Mouse (Mus musculus): ENCODE data around the gene Caskin2.

The Caskin2 gene

DNA sequence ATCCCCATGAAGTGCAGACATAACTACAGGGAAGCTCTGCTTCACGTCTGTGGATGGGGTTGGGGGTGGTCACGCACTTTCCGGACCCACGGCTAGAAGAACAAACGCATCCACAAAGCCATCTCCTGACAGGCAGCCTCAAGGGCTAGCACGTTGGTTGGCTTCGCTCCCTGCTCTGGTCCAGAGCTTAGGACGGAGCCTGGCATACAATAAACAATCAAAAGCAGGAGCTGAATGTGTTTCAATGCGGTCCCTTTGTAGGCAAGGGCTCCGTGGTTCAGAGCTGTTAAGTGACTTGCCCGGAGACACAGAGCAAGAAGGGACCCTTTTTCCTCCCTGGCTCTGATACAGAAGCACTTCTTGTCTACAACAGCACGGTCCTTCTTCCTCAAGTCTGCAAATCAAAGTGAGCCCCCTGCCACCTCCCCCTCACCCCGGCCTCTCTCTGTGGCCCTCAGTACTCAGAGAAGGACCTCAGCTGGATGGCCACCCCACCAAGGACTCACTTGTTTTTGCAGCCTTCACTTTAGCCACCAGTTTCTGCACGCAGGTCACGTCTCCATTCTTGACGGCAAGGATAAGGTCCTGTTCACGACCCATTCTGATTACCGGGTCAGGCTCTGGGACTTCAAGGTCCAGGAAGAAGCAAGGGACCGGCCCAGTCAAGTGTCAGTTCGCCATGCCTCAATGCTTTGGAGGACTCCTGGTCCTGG lies 1.9 kb downstream of the Caskin2 start:
- in situ Hi-C loops (cut with MboI; ENCODE audit: low pct_unique_long_range_greater_than_20kb in 1 of 2, low sequenced_read_pairs in 2 of 2, unreplicated experiment in 1 of 2): loop anchor here in 1 of 2 experiments (5.0 kb wide), 1 partner anchor 189 kb away; no protein-coding TSS in a partner anchor

GRCm38 (mm10) chr11:115810377-115810776 lies 3.1 kb downstream of the Caskin2 start:
- in situ Hi-C loops (cut with MboI; ENCODE audit: low pct_unique_long_range_greater_than_20kb in 1 of 2, low sequenced_read_pairs in 2 of 2, unreplicated experiment in 1 of 2): loop anchor here in 1 of 2 experiments (5.0 kb wide), 1 partner anchor 188 kb away; no protein-coding TSS in a partner anchor

GRCm38 (mm10) chr11:115809311-115809781 lies 4.1 kb downstream of the Caskin2 start:
- in situ Hi-C loops (cut with MboI; ENCODE audit: low pct_unique_long_range_greater_than_20kb in 1 of 2, low sequenced_read_pairs in 2 of 2, unreplicated experiment in 1 of 2): no loop called here

DNA sequence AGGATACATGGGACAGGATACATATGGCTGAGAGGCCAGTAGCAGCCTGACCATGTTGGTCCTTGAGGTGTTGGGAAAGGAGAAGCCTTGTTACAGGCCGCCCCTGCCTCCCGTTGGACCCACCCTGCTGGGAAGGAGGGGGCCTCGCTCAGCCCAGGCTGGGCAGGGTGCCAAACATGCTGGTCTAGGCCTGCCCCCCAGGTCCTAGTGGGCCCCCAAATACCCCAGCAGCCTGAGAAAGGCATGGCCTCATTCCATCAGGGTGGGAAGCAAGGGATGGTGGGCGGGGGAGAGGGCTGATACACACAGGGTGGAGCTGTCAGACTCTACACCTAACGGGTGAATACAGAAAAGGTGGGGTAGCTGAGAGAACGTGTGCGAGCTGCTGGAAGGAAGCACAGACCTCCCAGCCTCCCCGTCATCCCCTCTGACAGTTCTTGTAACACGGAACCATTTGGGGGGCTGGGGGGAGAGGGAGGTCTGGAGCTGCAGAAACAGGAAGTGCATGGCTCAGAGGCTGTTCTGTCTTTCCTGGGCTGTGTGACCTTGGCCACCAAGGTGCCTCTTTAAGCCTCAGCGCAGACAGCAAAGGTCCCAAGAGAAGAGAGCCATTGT lies 4.6 kb downstream of the Caskin2 start:
- in situ Hi-C loops (cut with MboI; ENCODE audit: low pct_unique_long_range_greater_than_20kb in 1 of 2, low sequenced_read_pairs in 2 of 2, unreplicated experiment in 1 of 2): no loop called here

DNA sequence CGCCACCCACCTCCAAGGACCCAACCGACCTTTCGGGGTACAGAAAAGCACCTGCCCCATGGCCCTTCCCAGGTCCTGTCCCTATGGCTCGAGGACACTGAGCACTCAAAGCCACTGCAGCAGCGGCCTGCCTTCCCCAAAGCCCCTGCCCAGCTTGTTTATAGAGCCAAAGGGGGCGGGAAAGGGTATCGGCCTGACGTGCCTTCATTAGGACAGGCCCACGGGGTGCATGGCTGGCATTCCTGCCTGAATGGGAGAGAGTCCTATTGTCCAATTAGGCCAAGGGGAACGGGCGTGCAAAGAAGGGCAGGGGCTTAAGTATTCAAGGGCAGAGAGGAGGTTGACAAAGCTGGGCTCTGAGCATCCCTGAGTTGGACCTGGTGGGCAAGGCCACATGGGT lies 5.5 kb downstream of the Caskin2 start:
- in situ Hi-C loops (cut with MboI; ENCODE audit: low pct_unique_long_range_greater_than_20kb in 1 of 2, low sequenced_read_pairs in 2 of 2, unreplicated experiment in 1 of 2): no loop called here

GRCm38 (mm10) chr11:115807306-115807705 lies 6.1 kb downstream of the Caskin2 start:
- in situ Hi-C loops (cut with MboI; ENCODE audit: low pct_unique_long_range_greater_than_20kb in 1 of 2, low sequenced_read_pairs in 2 of 2, unreplicated experiment in 1 of 2): no loop called here

GRCm38 (mm10) chr11:115806154-115806553 lies 7.3 kb downstream of the Caskin2 start:
- in situ Hi-C loops (cut with MboI; ENCODE audit: low pct_unique_long_range_greater_than_20kb in 1 of 2, low sequenced_read_pairs in 2 of 2, unreplicated experiment in 1 of 2): no loop called here

GRCm38 (mm10) chr11:115805005-115805404 lies 8.4 kb downstream of the Caskin2 start:
- in situ Hi-C loops (cut with MboI; ENCODE audit: low pct_unique_long_range_greater_than_20kb in 1 of 2, low sequenced_read_pairs in 2 of 2, unreplicated experiment in 1 of 2): no loop called here

DNA sequence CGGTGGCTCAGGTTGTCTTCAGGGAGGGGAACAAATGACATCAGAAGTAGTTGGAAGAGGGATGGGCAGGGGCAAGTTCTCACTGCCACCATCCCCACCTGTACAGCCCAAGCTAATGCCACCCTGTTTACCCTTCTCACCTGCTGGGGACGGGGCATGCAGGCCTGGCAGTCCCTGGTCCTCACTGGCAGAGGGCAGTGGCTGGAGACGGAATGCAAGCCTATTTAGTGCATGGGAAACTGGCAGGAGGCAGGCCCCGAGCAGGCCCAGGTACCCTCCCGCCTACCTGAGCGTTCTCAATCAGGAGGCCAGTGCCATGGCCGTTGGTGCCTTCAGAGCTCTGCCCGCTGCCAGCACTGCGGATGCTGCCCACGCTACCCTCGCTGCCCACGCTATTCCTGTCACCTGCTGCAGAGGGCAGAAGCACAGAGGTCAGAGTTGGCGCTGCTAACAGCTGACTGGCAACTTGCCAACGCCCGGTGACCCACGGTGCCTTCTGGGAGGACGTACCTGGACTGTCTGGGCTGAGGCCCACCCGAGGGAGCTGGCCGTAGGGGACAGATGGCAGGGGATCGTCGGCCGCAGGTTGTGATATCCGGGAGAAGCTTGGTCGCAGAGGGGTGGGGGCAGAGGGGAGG lies 10.2 kb downstream of the Caskin2 start:
- in situ Hi-C loops (cut with MboI; ENCODE audit: low pct_unique_long_range_greater_than_20kb in 1 of 2, low sequenced_read_pairs in 2 of 2, unreplicated experiment in 1 of 2): no loop called here

DNA sequence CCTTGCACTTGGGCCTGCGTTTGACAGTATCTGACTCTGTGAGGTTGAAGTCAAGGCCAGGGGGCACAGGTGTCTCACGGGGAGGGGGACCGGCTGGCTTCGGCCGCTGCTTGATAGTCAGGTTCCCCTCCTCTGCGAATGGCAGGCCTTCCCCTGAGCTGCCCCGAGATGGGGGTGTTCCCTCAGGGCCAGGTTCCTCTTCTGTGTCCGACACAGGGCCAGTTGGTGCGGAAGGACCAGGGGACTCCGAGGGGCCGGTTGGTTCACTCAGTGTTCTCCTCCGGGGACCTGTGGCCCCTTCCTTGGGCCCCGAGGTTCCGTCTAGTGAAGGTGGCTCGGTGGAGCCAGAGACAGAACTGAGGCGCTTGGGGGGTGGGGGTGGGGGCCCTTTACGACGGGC lies 12.5 kb downstream of the Caskin2 start:
- in situ Hi-C loops (cut with MboI; ENCODE audit: low pct_unique_long_range_greater_than_20kb in 1 of 2, low sequenced_read_pairs in 2 of 2, unreplicated experiment in 1 of 2): no loop called here

GRCm38 (mm10) chr11:115797665-115798064 lies 15.8 kb downstream of the Caskin2 start:
- in situ Hi-C loops (cut with MboI; ENCODE audit: low pct_unique_long_range_greater_than_20kb in 1 of 2, low sequenced_read_pairs in 2 of 2, unreplicated experiment in 1 of 2): no loop called here

DNA sequence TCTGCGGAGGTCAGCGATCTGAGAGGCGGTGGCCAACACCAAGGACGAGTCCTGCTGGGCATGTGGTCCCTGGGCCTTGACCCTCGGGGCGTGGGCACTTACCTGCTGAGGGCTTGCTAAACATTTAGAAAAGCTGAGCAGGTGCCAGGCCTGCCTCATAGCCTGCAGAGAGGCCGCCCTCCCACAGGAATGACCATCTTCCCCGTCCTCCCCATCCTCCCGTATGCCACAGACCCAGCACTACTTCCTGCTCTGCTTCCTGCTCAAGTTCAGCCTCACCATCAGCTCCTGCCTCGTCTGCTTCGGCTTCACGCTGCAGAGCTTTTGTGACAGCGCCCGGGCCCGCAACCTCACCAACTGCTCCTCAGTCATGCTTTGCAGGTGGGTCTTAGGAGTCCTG lies 16.5 kb downstream of the Caskin2 start:
- in situ Hi-C loops (cut with MboI; ENCODE audit: low pct_unique_long_range_greater_than_20kb in 1 of 2, low sequenced_read_pairs in 2 of 2, unreplicated experiment in 1 of 2): no loop called here

DNA sequence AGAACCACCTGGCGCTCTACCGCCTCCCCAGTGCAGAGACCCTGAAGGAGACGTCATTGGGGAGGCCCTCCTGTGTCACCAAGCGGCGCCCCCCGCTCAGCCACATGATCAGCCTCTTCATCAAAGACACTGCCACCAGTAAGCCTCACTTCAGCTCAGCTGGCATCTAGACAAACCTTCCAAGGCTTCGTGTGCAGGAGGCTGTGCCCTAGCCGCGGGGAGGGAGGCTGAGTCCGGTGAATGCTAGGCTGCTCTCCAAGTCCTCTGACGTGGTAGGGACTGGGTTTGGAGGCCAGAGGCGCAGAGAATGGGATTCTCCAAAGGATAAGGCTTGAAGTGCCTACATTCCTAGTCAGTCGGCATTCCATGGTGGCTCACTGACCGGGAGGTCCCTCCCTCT lies 21.1 kb downstream of the Caskin2 start:
- in situ Hi-C loops (cut with MboI; ENCODE audit: low pct_unique_long_range_greater_than_20kb in 1 of 2, low sequenced_read_pairs in 2 of 2, unreplicated experiment in 1 of 2): no loop called here

DNA sequence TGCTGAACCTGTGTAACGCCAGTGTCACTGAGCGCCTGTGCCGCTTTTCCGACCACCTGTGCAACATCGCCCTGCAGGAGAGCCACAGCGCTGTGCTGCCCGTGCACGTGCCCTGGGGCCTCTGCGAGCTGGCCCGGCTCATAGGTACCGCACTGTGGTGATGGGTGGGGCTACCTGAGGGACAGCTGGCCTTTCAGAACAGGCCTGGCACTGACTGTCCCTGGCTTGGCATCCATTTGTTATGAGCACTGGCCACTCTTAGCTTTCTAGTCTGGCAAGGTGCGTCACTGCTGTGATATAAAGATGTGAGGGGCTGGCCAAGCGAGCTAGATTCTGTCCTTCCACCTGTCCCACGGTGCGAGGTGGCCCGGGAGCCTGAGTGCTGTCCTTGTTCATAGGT lies 21.5 kb downstream of the Caskin2 start:
- in situ Hi-C loops (cut with MboI; ENCODE audit: low pct_unique_long_range_greater_than_20kb in 1 of 2, low sequenced_read_pairs in 2 of 2, unreplicated experiment in 1 of 2): no loop called here

DNA sequence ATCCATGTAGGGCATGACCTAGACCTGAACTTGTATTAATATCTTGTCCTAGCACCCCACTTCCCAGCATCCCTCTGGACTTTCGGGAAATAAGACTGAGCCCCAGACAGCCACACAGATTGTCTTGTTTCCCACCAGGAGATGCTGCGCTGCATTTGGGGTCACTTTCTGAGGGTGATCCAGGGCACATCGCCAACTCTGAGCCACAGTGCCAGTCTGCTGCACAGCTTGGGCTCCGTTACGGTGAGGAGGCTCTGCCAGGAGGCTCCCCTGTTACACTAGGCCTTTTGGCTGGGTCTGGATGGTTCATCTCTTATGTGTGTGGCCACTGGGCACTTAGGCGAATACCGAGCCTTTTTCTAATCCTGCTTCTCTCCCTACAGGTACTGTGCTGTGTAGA lies 23.7 kb downstream of the Caskin2 start:
- in situ Hi-C loops (cut with MboI; ENCODE audit: low pct_unique_long_range_greater_than_20kb in 1 of 2, low sequenced_read_pairs in 2 of 2, unreplicated experiment in 1 of 2): no loop called here

DNA sequence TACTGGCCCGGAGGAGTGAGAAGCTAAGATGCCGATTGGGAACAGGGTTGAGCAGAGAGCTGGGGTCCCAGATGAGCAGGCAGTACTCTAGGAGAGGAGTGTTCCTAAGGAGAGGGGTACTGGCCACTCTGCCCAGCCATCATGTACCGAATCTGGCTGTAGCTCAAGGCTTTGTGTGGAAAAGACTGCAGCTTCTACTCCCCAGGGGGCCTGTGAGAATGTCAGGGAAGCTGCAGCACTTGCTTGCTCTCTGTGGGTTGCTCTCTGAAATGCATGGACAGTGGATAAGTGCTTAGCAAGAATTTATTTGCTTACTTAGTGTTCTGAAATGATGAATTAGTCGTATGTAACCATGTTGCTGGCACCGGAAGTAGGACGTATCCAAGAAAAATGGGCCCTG lies 27.0 kb downstream of the Caskin2 start:
- in situ Hi-C loops (cut with MboI; ENCODE audit: low pct_unique_long_range_greater_than_20kb in 1 of 2, low sequenced_read_pairs in 2 of 2, unreplicated experiment in 1 of 2): no loop called here

- in situ Hi-C loops (cut with MboI; ENCODE audit: low pct_unique_long_range_greater_than_20kb in 1 of 2, low sequenced_read_pairs in 2 of 2, unreplicated experiment in 1 of 2): no loop called here
These were observed 33.0 kb downstream of the Caskin2 start for GRCm38 (mm10) chr11:115780141-115781070.

- in situ Hi-C loops (cut with MboI; ENCODE audit: low pct_unique_long_range_greater_than_20kb in 1 of 2, low sequenced_read_pairs in 2 of 2, unreplicated experiment in 1 of 2): no loop called here
These were observed 34.3 kb downstream of the Caskin2 start for GRCm38 (mm10) chr11:115779038-115779571.
